In the genomic region with DNA sequence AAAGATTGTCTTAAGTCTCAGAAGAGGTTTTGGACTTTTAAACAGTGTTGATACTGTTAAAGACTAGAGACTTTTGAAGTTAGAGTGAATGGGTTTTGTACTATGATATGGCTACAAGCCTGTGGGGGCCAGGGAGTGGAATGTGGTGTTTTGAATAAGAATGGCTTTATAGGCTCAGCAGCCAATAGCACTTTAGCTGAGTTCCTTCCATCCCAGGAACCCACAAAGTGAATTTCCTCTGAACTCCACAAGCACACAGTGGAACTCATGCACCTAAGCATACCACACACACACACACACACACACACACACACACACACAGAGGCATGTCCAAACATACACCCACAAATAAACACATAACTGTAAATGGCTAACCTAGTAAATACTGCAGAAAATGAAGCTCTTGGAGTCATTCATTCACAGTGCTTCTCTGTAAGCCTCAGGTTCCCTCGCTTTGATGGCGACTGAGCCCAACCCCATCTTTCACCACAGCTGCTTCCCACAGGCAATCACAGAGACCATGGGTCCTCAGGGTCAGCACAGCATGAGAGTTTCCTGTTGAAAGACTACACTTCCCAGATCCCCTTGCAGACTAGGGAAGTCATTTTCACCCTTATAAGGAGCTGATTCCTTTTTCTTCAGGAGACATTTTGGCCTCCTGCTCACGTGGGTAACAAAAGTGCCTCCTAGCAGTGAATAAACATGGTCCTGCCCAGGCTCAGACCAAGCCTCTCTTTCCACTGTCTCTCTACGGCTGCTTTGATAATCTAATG, we compare ENCODE assay signal across 16 mouse cellular contexts. TPM values are rescaled to one million over a fixed set of nuclear protein-coding genes. Genes with fewer than 3 reads are reported as not detected.
DNase-seq lines count a peak whose midpoint lies in the region; ATAC-seq and TF ChIP-seq lines count a peak whose summit lies in the region.
"Had no signal": no experiment of that assay in that cellular context is flagged by ENCODE, and none has a peak within 500 bp of the region (broad histone marks: within the 10 kb centered on the region; RNA-seq: fewer than 3 reads in every experiment).

No protein-coding gene starts in this region.

- no peak overlapping the region for H3K4me2 ChIP-seq in hindbrain, embryonic 11.5 days (replicated peaks; ENCODE audit: low read depth, low read length)
- H3K4me2 ChIP-seq in hindbrain, embryonic 13.5 days: no peak overlapping the region
- no peak overlapping the region for H3K4me2 ChIP-seq in midbrain, postnatal 0 days (ENCODE audit: low read depth, low read length, poor library complexity, severe bottlenecking)
- no peak overlapping the region for H3K4me2 ChIP-seq in midbrain, embryonic 11.5 days
- H3K4me2 ChIP-seq in embryonic facial prominence, embryonic 11.5 days (ENCODE audit: low read depth, low read length): no peak overlapping the region
- H3K4me2 ChIP-seq: kidney, embryonic 15.5 days; liver, embryonic 15.5 days had no signal

- H3K9ac ChIP-seq in hindbrain, embryonic 11.5 days (ENCODE audit: low read depth, low read length): no peak overlapping the region
- H3K9ac ChIP-seq in hindbrain, embryonic 13.5 days: no peak overlapping the region
- H3K9ac ChIP-seq in midbrain, postnatal 0 days (replicated peaks; ENCODE audit: low read length, poor library complexity, severe bottlenecking): no peak overlapping the region
- H3K9ac ChIP-seq in midbrain, embryonic 11.5 days (ENCODE audit: low read length): no peak overlapping the region
- H3K9ac ChIP-seq in embryonic facial prominence, embryonic 11.5 days (replicated peaks; ENCODE audit: low read length): no peak overlapping the region
- H3K9ac ChIP-seq: kidney, embryonic 15.5 days; liver, embryonic 15.5 days had no signal

- no peak for TF ChIP-seq CTCF in midbrain, postnatal 0 days (IDR thresholded peaks at IDR 0.05)

- no peak overlapping the region for H3K4me3 ChIP-seq in hindbrain, embryonic 11.5 days (ENCODE audit: low read depth, low read length)
- H3K4me3 ChIP-seq in hindbrain, embryonic 13.5 days: no peak overlapping the region
- H3K4me3 ChIP-seq in midbrain, postnatal 0 days (ENCODE audit: low read depth, low read length): no peak overlapping the region
- no peak overlapping the region for H3K4me3 ChIP-seq in midbrain, embryonic 11.5 days (ENCODE audit: low read depth, low read length)
- H3K4me3 ChIP-seq in embryonic facial prominence, embryonic 11.5 days (ENCODE audit: low read depth, low read length): no peak overlapping the region
- H3K4me3 ChIP-seq: heart, adult 2 months; kidney, embryonic 15.5 days; liver, embryonic 15.5 days; megakaryocyte, embryonic 14.5 days had no signal

- DNase-seq in hindbrain, embryonic 11.5 days (ENCODE audit: low spot score): peak; percentile 16
- peak; percentile 19 for DNase-seq in midbrain, postnatal 0 days (ENCODE audit: low spot score)
- DNase-seq in midbrain, embryonic 11.5 days (ENCODE audit: low spot score, missing footprints): no peak
- peak; percentile 36 for DNase-seq in embryonic facial prominence, embryonic 11.5 days (ENCODE audit: low spot score)
- no peak for DNase-seq in adrenal gland, postnatal 10 days
- no peak for DNase-seq in retina, postnatal 1 day
- DNase-seq in layer of hippocampus, postnatal 14 days (ENCODE audit: low spot score in 2 of 2): no peak
- DNase-seq: adrenal gland, adult 8-10 months; cerebellum, postnatal 36 days; heart, adult 2 months; layer of hippocampus, adult 9-11 months; thymus, adult 2 months had no signal

- no peak overlapping the region for H3K27ac ChIP-seq in hindbrain, embryonic 11.5 days (ENCODE audit: low read depth, low read length)
- H3K27ac ChIP-seq in hindbrain, embryonic 13.5 days: no peak overlapping the region
- H3K27ac ChIP-seq in midbrain, postnatal 0 days (ENCODE audit: low read depth, low read length): no peak overlapping the region
- H3K27ac ChIP-seq in midbrain, embryonic 11.5 days (ENCODE audit: low read depth, low read length): no peak overlapping the region
- no peak overlapping the region for H3K27ac ChIP-seq in embryonic facial prominence, embryonic 11.5 days (replicated peaks; ENCODE audit: low read depth, low read length)
- H3K27ac ChIP-seq: heart, adult 2 months; kidney, embryonic 15.5 days; liver, embryonic 15.5 days had no signal

- no peaks in the 10 kb centered on the region for H3K9me3 ChIP-seq in hindbrain, embryonic 11.5 days (ENCODE audit: control insufficient read depth, low read length)
- no peaks in the 10 kb centered on the region for H3K9me3 ChIP-seq in hindbrain, embryonic 13.5 days
- no peaks in the 10 kb centered on the region for H3K9me3 ChIP-seq in midbrain, postnatal 0 days (ENCODE audit: low read length)
- H3K9me3 ChIP-seq in midbrain, embryonic 11.5 days (ENCODE audit: control insufficient read depth, low read length): no peaks in the 10 kb centered on the region
- no peaks in the 10 kb centered on the region for H3K9me3 ChIP-seq in embryonic facial prominence, embryonic 11.5 days (replicated peaks; ENCODE audit: control insufficient read depth, low read length)
- H3K9me3 ChIP-seq: kidney, embryonic 15.5 days; liver, embryonic 15.5 days had no signal

- WGBS in hindbrain, embryonic 11.5 days: 23% methylated on average over 4 of the region's 4 CpGs
- 28% methylated on average over 4 of the region's 4 CpGs for WGBS in hindbrain, embryonic 13.5 days
- WGBS in midbrain, postnatal 0 days: 27% methylated on average over 4 of the region's 4 CpGs
- WGBS in midbrain, embryonic 11.5 days: 39% methylated on average over 4 of the region's 4 CpGs
- 27% methylated on average over 4 of the region's 4 CpGs for WGBS in embryonic facial prominence, embryonic 11.5 days

- ATAC-seq in hindbrain, embryonic 11.5 days (ENCODE audit: low FRiP score): no peak
- no peak for ATAC-seq in hindbrain, embryonic 13.5 days (ENCODE audit: low FRiP score)
- ATAC-seq in midbrain, postnatal 0 days (ENCODE audit: low FRiP score): no peak
- no peak for ATAC-seq in midbrain, embryonic 11.5 days (ENCODE audit: low FRiP score)
- peak; percentile 56; the same call in 1 of the 2 replicates for ATAC-seq in embryonic facial prominence, embryonic 11.5 days (replicated peaks; ENCODE audit: insufficient number of reproducible peaks, low FRiP score, low TSS enrichment, low read depth)

- H3K4me1 ChIP-seq in hindbrain, embryonic 11.5 days (replicated peaks; ENCODE audit: control insufficient read depth, insufficient read depth, low read length): no peaks in the 10 kb centered on the region
- H3K4me1 ChIP-seq in hindbrain, embryonic 13.5 days (replicated peaks): no peaks in the 10 kb centered on the region
- no peaks in the 10 kb centered on the region for H3K4me1 ChIP-seq in midbrain, postnatal 0 days (ENCODE audit: insufficient read depth, low read length)
- no peaks in the 10 kb centered on the region for H3K4me1 ChIP-seq in midbrain, embryonic 11.5 days (ENCODE audit: control insufficient read depth, insufficient read depth, low read length)
- no peaks in the 10 kb centered on the region for H3K4me1 ChIP-seq in embryonic facial prominence, embryonic 11.5 days (ENCODE audit: control insufficient read depth, insufficient read depth, low read length)
- H3K4me1 ChIP-seq: liver, embryonic 15.5 days had no signal

- H3K36me3 ChIP-seq in hindbrain, embryonic 11.5 days (ENCODE audit: control insufficient read depth, insufficient read depth, low read length): no peaks in the 10 kb centered on the region
- no peaks in the 10 kb centered on the region for H3K36me3 ChIP-seq in hindbrain, embryonic 13.5 days
- no peaks in the 10 kb centered on the region for H3K36me3 ChIP-seq in midbrain, postnatal 0 days (ENCODE audit: insufficient read depth, low read length)
- no peaks in the 10 kb centered on the region for H3K36me3 ChIP-seq in midbrain, embryonic 11.5 days (ENCODE audit: control insufficient read depth, insufficient read depth, low read length)
- H3K36me3 ChIP-seq in embryonic facial prominence, embryonic 11.5 days (replicated peaks; ENCODE audit: control insufficient read depth, insufficient read depth, low read depth, low read length): no peaks in the 10 kb centered on the region
- H3K36me3 ChIP-seq: kidney, embryonic 15.5 days; liver, embryonic 15.5 days had no signal

- no peaks in the 10 kb centered on the region for H3K27me3 ChIP-seq in hindbrain, embryonic 11.5 days (ENCODE audit: control insufficient read depth, insufficient read depth, low read length)
- H3K27me3 ChIP-seq in hindbrain, embryonic 13.5 days: no peaks in the 10 kb centered on the region
- H3K27me3 ChIP-seq in midbrain, postnatal 0 days (ENCODE audit: insufficient read depth, low read length): no peaks in the 10 kb centered on the region
- H3K27me3 ChIP-seq in midbrain, embryonic 11.5 days (ENCODE audit: control insufficient read depth, insufficient read depth, low read length): no peaks in the 10 kb centered on the region
- no peaks in the 10 kb centered on the region for H3K27me3 ChIP-seq in embryonic facial prominence, embryonic 11.5 days (ENCODE audit: control insufficient read depth, insufficient read depth, low read length)
- H3K27me3 ChIP-seq: kidney, embryonic 15.5 days; liver, embryonic 15.5 days had no signal

RNA-seq across cellular contexts. Expression of gene Osbp2, which starts 45.5 kb away (rescaled TPM):
- polyA plus RNA-seq in hindbrain, embryonic 11.5 days (2014; fragmentation: Nextera tagmentation; extraction: Ambion mirVana): 1.5 and 1.8 TPM in 2 replicates
- 14.5 and 17.4 TPM in 2 replicates for polyA plus RNA-seq in hindbrain, embryonic 13.5 days (2015; fragmentation: Nextera tagmentation; extraction: Ambion mirVana)
- total RNA-seq in midbrain, postnatal 0 days (2014; rRNA removed): 67.2 and 96.0 TPM in 2 replicates
- 51.8 and 52.5 TPM in 2 replicates for polyA plus RNA-seq in midbrain, postnatal 0 days (2015; fragmentation: Nextera tagmentation; extraction: Ambion mirVana)
- 1.5 and 1.6 TPM in 2 replicates for polyA plus RNA-seq in midbrain, embryonic 11.5 days (2014; fragmentation: Nextera tagmentation; extraction: Ambion mirVana)
- 0.55 and 0.85 TPM in 2 replicates for polyA plus RNA-seq in embryonic facial prominence, embryonic 11.5 days (2014; fragmentation: Nextera tagmentation; extraction: Ambion mirVana)
- total RNA-seq in adrenal gland, postnatal 10 days (2021): 1 to 10 TPM; 1.9 to 2.4 TPM
- 10 to 100 TPM; 82.8 to 89.6 TPM for total RNA-seq in layer of hippocampus, postnatal 14 days (2021)

Comparison
In these comparisons a context has a peak if more than half of its experiments do, and no peak if none do; other contexts are left out.
1. DNase-seq: peak in hindbrain, embryonic 11.5 days (single experiment), midbrain, postnatal 0 days (single experiment) and embryonic facial prominence, embryonic 11.5 days (single experiment); none in midbrain, embryonic 11.5 days (single experiment), adrenal gland, postnatal 10 days (single experiment), retina, postnatal 1 day (single experiment) and layer of hippocampus, postnatal 14 days (0 of 2).